Mouse (Mus musculus) splenic B cell, adult 2 months (primary cell): ENCODE data around the gene Rnf157.
"Not testable (repeated sequence)": the region's sequence is repeated elsewhere in the genome, so short reads cannot be mapped to it uniquely, and the experiment has no call there.

Source experiments
- DNase-seq: peaks from one replicate; pipeline ENCODE4 v3.0.0-alpha.2; 2011; ENCODE audit warnings: low read depth, low spot score
- H3K27me3 ChIP-seq: 2 replicates; pipeline ENCODE4 v1.6.1; 2012; ENCODE audit warnings: mild to moderate bottlenecking, low read length, moderate library complexity, mixed read lengths; ENCODE audit not compliant: control insufficient read depth, poor library complexity, insufficient read depth, severe bottlenecking
- H3K36me3 ChIP-seq: 2 replicates; pipeline ENCODE4 v1.6.1; 2012; ENCODE audit warnings: mild to moderate bottlenecking, low read length, moderate library complexity, mixed read lengths; ENCODE audit not compliant: control insufficient read depth, poor library complexity, insufficient read depth, severe bottlenecking

The Rnf157 gene

GRCm38 (mm10) chr11:116365432-116365831, 47.4 kb downstream of the Rnf157 start:
- Histone ChIP-seq H3K27me3 (no peaks in the 10 kb centered on the region), H3K36me3 (no peaks in the 10 kb centered on the region)
- DNase-seq: no peak

- DNase-seq: peak; percentile 42
- no peaks in the 10 kb centered on the region for H3K27me3 ChIP-seq
These were observed 50.8 kb downstream of the Rnf157 start for GRCm38 (mm10) chr11:116362015-116362414.

GRCm38 (mm10) chr11:116360915-116361314, 51.9 kb downstream of the Rnf157 start:
- not testable (repeated sequence) for H3K36me3 ChIP-seq, DNase-seq, H3K27me3 ChIP-seq

More at GRCm38 (mm10) chr11:116362015-116362414, 50.8 kb downstream of the Rnf157 start:
- H3K36me3 ChIP-seq: no peaks in the 10 kb centered on the region; the same call in 1 of the 2 replicates

- no peak for DNase-seq
- Histone ChIP-seq H3K27me3 (no peaks in the 10 kb centered on the region), H3K36me3 (peaks cover 5% of the 10 kb centered on the region; the same call in 1 of the 2 replicates)
These were observed 53.2 kb downstream of the Rnf157 start for GRCm38 (mm10) chr11:116359652-116360051.

- peak; percentile 53 for DNase-seq
These were observed 53.8 kb downstream of the Rnf157 start for GRCm38 (mm10) chr11:116358926-116359637.

GRCm38 (mm10) chr11:116354521-116354920, 58.3 kb downstream of the Rnf157 start:
- no peak for DNase-seq
- peaks cover 8% of the 10 kb centered on the region; the same call in 1 of the 2 replicates for H3K36me3 ChIP-seq
- no peaks in the 10 kb centered on the region for H3K27me3 ChIP-seq

More at GRCm38 (mm10) chr11:116358926-116359637, 53.8 kb downstream of the Rnf157 start:
- Histone ChIP-seq H3K27me3 (no peaks in the 10 kb centered on the region), H3K36me3 (peaks cover 6% of the 10 kb centered on the region; the same call in 1 of the 2 replicates)

GRCm38 (mm10) chr11:116353535-116353934, 59.3 kb downstream of the Rnf157 start:
- no peak for DNase-seq
- H3K36me3 ChIP-seq: peaks cover 8% of the 10 kb centered on the region; the same call in 1 of the 2 replicates
- no peaks in the 10 kb centered on the region for H3K27me3 ChIP-seq

GRCm38 (mm10) chr11:116351294-116351693, 61.5 kb downstream of the Rnf157 start:
- no peaks in the 10 kb centered on the region for H3K27me3 ChIP-seq
- H3K36me3 ChIP-seq: peaks cover 8% of the 10 kb centered on the region; the same call in 1 of the 2 replicates
- peak; percentile 20 for DNase-seq

GRCm38 (mm10) chr11:116347955-116348354, 64.9 kb downstream of the Rnf157 start:
- no peaks in the 10 kb centered on the region; the same call in 1 of the 2 replicates for H3K36me3 ChIP-seq
- no peak for DNase-seq
- H3K27me3 ChIP-seq: no peaks in the 10 kb centered on the region

- H3K36me3 ChIP-seq: no peaks in the 10 kb centered on the region; the same call in 1 of the 2 replicates
- H3K27me3 ChIP-seq: no peaks in the 10 kb centered on the region
- DNase-seq: no peak
These were observed 65.8 kb downstream of the Rnf157 start for GRCm38 (mm10) chr11:116347012-116347411.

- H3K27me3 ChIP-seq: no peaks in the 10 kb centered on the region
- no peaks in the 10 kb centered on the region for H3K36me3 ChIP-seq
- no peak for DNase-seq
These were observed 70.6 kb downstream of the Rnf157 start for GRCm38 (mm10) chr11:116342069-116342791.

GRCm38 (mm10) chr11:116337531-116337930, 75.3 kb downstream of the Rnf157 start:
- no peaks in the 10 kb centered on the region for H3K36me3 ChIP-seq
- H3K27me3 ChIP-seq: no peaks in the 10 kb centered on the region
- no peak for DNase-seq

GRCm38 (mm10) chr11:116337000-116337399, 75.8 kb downstream of the Rnf157 start:
- Histone ChIP-seq H3K27me3 (no peaks in the 10 kb centered on the region), H3K36me3 (no peaks in the 10 kb centered on the region)
- no peak for DNase-seq

- no peaks in the 10 kb centered on the region for H3K36me3 ChIP-seq
- no peaks in the 10 kb centered on the region for H3K27me3 ChIP-seq
- DNase-seq: no peak
These were observed 76.4 kb downstream of the Rnf157 start for GRCm38 (mm10) chr11:116336393-116336792.
